Mouse (Mus musculus) retina, postnatal 1 day (tissue): ENCODE results near the gene Foxl2.

Source experiments
- DNase-seq: peaks from one replicate; pipeline ENCODE4 v3.0.0-alpha.2; 2012

Foxl2 gene

DNA sequence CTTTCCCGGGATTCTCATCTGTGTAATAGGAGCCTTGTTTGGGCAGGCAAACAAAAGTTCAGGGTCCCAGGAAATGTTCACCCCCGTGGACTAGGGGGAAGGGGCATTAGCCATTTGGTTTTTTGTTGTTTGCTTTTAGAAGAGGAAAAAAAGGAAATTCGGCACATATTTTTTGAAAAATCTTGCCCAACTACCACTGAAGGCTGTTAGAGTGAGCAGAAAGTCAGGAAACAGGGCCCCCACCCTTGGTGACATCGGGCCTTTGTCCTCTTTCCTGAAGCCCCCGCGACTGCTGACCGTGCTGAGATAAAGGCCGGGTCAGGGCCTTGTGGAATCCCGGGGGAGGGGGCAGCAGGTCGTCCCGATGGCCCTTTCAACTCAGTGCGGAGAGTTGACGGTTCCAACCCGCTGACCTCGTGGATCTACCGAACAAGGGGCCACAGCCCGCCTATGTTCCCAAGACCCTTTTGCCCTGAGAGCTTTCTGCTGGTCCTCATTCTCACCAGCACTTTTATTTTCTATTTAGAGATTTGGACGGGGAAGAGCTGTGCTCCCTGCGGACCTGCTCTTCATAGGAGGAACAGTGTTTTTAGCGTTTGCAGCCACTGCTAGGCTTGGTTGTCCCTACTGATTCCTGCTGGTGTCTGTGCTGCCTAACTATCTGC is 7.5 kb downstream of the Foxl2 start:
- no peak for DNase-seq

DNA sequence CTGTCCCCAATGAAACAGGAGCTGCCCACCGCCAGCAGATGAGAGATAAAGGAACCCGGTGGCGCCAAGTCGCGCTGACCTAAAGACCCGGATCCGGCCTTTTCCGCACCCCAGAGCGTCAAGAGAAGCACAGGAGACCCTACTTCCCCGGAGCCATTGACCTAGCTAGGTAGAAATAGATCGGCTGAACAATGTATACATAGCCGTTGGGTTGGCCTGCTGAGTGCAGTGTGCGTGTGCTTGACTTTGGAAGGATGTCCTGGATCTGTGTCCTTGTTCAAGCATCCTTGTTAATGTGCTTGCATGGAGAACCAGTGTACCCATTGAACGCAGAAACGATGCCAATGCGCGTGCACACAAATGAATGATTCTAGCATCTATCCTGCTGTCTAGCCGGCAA is 8.6 kb downstream of the Foxl2 start:
- no peak for DNase-seq

DNA sequence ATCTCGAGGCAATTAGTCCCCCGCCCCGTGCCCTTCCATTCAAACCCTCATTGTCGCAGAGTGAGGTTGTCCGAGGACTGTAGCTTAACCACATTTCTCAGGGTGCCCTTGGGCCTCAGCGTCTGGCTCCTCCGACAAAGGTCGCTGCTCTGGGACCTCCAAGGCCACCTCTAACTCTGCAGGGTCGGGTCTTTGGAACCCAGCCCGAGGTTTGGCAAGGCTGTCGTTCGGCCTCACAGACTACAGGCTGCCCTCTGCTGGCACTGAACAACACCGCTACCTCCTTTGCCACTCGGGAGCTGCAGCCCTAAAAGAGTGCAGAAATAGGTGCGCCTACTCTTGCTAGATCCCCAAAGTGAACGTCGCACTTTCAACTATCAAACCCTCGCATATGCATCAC is 10.0 kb downstream of the Foxl2 start:
- peak; percentile 71 for DNase-seq

DNA sequence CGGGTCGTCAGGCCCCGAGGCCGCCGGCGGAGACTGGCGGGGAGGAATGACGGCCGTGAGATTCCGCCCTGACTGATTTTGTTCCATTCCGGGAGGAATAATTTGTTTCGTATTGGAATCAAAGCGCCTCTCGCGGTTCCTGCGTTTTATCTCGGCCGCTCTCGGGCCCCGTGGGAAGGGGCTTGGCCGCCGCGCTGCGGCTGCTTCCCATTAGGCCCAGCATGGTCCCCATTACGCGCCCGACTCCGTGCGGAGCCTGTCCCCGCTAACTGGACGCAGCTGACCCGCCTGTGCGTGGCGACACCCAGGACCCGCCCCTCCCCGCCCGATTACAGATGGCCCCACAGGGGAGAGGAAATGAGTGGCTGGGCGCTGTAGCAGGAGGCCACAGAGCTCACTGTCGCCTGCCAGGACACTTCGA is 18.0 kb downstream of the Foxl2 start:
- DNase-seq = peak; percentile 65

DNA sequence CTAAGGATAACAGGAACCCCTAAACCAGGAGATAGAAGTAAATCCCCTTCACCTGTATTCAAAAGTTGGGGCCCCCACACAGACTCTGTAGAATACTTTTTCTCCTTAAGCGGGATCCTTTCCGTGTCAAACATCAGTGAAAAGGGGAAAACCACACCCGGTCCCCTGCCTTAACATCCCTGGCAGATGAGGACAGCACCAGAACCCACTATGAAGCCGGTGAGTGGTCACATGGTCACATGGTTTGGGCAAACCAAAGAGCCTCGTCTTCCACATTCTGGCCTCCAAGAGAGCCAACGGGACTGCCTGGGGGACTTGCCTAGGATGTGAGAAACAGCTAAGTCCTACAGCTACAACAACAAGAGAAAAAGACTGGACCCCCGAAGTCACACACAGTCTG is 18.5 kb downstream of the Foxl2 start:
- DNase-seq = no peak

DNA sequence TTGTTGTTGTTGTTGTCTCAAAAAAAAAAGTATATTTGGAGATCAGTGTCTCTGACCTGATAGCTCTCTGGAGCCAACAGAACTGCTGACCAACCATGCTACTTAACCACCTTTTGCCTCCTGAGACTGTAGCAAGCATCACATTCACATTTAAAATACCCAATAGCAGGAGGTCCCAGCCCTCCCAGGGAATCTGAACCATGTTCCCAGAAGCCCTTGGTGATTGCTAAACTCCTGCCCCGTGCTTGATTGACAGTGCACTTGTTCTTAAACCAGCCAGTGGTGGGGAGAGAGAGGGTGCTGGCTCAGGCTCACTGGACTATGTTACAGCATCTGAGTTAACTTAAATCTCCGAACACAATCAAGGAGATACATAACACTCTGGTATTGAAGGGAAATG is 19.8 kb downstream of the Foxl2 start:
- DNase-seq = no peak

DNA sequence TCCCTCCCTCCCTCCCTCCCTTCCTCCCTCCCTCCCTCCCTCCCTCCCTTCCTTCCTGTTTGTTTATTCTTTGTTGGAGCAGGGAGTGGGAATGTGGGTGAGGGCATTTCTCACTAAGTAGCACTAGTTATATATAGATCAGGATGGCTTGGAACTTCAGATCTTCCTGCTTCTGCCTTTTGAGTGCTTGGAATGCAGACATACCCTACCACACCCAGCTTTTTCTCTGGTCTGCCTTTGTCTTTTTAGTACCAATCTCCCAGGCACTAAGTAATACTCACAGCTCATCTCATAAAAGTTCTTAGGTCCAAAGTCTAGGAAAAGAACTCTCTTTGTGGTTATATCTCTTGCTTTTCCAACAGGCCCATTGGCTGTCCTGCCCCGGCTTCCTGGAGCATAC is 21.0 kb downstream of the Foxl2 start:
- no peak for DNase-seq

DNA sequence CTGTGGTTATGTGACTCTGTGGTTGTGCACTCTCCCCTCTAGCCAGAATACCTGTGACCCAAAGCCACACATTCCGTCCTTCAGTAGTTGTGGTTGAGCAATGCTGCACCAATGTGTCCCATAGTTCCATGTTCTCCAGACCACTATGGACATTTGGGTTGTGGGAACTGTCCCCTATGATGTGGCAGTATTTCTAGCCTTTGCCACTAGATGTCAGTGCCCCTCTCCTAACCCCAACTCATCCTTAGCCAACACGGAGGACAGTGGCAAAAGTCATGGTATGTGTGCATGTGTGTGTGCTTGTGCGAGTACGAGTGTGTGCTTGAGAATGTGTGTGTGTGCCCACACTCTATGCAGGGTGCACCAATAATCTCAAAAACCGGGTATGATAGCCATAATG is 21.4 kb downstream of the Foxl2 start:
- DNase-seq = peak; percentile 61

DNA sequence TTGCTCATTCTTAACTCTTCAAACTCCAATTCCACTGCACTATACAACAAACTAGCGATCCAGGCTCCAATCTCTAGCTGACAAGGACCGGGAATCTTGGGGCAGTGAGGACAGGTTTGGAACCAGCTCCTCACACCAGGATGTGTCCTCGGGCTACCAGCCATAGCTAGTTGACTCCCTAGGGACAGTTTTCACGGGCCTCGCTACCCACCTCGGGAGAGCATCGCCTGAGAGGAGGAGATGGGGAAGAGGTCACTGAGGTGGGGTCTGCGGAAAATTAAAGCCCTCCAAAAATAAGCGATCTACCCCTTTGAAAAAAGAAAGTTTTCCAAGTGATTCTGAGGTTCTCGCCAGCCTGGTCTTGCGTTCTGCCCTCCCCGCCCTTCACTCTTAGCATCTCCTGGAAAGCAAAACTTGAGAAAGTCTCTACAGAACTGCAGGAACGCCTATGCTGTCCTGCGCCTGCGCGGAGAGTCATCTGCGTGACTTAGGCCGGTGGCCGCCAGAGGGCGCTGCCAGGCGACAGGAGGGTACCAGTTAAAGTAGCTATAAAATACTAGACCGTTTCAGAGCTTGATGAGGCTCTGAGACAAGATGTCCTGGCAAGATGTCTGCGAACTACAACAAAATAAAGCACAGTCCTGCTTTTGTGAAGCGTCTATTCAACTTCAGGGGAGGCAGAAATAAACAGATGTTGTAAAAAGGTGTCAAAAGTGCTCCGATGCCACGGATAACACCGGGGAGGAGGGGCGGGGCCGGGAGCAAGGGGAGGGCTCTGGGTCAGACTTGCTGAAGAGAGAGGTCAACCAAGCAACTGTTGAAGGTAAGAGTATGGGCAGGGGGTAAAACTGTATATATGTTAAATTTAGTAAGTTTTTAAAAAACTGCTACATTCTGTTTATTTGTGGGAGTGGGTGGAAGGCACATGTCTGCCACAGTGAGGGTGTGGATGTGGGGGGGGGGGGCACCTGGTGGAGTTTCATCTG is 24.6 kb downstream of the Foxl2 start:
- DNase-seq = peak; percentile 89

DNA sequence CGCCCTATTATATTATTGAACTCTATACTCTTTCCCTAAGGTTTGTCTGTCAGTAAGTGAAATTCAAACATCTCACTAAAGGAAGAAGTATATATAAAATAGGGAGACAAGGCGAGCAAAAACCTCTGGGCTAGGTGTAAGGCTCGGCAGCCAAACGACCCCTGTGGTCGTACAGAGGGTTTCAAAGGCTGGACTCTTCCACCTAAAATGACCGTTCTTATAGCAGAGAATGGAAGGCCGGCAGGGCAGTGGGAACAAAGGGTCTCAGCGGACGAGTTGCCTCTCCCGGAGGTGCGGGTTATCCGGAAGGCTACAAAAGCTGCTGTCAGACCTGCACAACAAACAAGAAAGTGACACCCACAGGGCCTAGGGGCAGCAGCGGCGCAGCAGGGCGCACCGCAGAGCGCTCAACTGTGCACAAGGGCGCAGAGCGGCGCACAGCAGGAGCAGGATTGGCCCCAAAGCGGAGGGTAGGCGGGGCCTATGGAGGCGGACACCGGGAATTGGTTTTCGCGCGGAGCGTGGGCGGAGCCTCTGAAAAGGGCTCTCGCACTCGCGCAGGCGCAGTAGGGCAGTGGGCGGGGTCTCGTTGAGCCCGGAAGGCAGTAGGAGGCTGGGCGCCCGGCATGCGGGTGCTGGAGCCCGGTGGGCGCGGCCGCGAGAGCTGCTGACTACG is 30.9 kb downstream of the Foxl2 start, which contains the start of gene Faim:
Faim (plus strand) TSS at position 574 of the 676 bp plus-strand sequence.
- DNase-seq = peak; percentile 99

DNA sequence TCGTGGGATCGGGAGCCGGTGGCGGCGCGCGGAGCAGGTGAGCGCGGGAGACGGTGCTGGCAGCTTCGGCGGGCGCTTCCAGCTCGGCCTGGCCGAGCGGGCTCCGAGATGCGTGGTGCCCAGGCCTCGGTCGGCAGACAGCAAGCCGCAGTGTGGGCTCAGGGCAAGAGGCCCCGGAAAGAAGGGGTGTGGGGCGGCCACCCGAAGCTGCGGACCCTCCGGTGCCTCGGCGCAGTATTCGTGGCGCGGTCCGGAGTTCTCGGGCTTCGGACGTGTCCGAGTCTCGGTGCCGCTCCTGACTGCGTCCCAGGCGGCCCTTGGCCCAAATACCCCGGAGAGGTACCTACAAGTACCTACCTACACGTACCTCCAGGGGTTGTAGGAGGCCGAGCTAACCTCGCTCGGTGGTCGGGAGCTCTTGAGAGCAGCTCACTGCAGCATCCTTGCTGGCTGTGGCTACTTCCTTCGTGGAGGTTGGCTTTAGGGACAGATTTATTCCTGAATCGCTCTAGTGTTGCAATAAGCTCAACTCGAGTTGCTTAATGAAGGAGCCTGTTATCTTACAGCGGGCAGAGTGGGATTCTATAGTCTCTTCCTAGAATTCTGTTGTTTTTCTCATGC is 31.5 kb downstream of the Foxl2 start:
- DNase-seq = no peak

DNA sequence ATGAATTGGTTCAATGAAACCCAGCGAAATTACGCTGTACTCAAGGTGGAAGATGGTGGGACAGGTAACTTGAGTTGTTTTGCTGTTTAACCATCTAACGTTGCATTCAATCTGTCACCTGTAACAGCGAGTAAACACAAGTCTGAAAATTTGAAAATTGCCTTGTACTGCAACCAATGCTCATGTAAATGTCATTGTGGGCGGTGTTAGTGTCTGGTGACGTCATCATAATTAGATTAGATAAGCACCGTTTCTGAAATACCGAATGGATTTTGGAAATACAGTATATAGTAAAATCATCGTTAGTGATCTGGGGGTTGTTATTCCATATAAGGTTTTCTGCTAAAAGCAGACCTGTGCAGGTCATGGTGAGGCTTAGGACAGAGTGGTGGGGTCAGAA is 32.0 kb downstream of the Foxl2 start:
- no peak for DNase-seq

DNA sequence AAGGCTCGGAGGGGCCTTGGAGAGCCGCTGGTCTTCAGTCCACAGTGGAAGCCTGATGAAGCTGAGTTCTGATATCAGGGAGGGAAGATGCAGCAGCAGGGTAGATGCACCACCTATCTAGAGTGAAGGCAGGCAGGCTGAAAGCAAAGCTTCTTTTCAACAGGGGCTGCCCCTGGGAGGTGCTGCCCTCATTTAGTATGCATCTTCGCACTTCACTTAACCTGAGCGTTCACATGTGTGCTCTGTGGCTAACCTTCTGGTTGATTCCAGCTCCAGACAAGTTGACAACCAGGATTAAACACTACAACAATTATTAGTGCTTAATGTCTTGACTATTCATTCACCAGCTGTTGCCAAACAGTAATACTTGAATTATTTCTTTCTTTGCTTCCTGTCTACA is 39.0 kb downstream of the Foxl2 start:
- no peak for DNase-seq

DNA sequence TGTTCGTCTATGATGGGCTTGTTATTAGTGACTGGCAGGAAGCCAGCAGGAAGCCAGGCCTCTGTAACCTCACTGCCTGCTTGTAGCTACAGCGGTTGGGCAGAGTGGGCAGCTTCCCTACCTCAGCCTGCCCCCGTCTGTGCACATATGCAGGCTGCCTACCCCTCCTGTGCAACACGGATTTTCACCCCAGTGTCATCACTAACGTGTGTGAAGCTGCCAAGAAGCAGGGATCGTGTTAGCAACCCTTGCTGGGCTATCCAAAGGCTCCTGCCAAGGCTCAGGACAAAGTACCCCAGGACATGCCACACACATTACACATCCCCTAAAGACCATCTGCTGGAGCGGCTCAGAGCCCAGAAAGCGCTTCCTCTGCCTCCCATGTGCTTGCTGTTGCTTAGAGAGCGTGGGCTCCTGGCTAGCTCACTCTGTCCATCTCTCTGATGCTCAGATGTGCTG is 44.8 kb downstream of the Foxl2 start:
- DNase-seq = no peak

DNA sequence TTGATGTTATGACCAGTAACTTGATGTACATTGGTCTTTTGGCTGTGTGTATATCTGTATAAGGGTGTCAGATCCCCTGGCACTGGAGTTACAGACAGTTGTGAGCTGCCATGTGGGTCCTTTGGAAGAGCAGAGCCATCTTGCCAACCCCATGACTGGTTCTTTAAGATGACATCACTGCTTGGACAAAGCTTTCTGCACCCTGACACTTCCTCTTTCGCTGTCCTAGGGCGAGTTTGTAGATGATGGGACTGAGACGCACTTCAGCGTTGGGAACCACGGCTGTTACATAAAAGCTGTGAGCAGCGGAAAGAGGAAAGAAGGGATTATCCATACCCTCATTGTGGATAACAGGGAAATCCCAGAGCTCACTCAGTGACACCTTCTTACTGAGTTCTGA is 46.2 kb downstream of the Foxl2 start:
- no peak for DNase-seq
